Mouse (Mus musculus) lung, embryonic 16.5 days (tissue): ENCODE measurements around the gene Osbpl9. TPM values are rescaled to one million over a fixed set of nuclear protein-coding genes. Genes with fewer than 3 reads are reported as not detected.

ENCODE experiments used
- ATAC-seq: fragments of 200-750 bp; cut with Nextera tagmentation; 2 replicates; pipeline ENCODE4 v1.8.0; 2017; ENCODE audit warnings: low read depth, mild to moderate bottlenecking, moderate library complexity
- H3K27ac ChIP-seq: fragments of 300-500 bp; sonication (generic); 2 replicates; pipeline ENCODE4 v1.5.1; 2014; ENCODE audit warnings: mild to moderate bottlenecking, control low read depth, low read length
- H3K27me3 ChIP-seq: fragments of 300-500 bp; sonication (generic); 2 replicates; pipeline ENCODE4 v1.6.1; 2014; ENCODE audit warnings: low read depth, low read length, mixed read lengths; ENCODE audit not compliant: control insufficient read depth, insufficient read depth
- H3K36me3 ChIP-seq: fragments of 300-500 bp; sonication (generic); 2 replicates; pipeline ENCODE4 v1.6.1; 2014; ENCODE audit warnings: low read length; ENCODE audit not compliant: control insufficient read depth, insufficient read depth
- H3K4me1 ChIP-seq: fragments of 300-500 bp; sonication (generic); replicated peaks from 2 replicates; pipeline ENCODE4 v1.6.1; 2014; ENCODE audit warnings: low read length, mixed read lengths; ENCODE audit not compliant: control insufficient read depth, insufficient read depth
- H3K4me2 ChIP-seq: fragments of 300-500 bp; sonication (generic); 2 replicates; pipeline ENCODE4 v1.6.1; 2014; ENCODE audit warnings: low read depth, low read length, control low read depth
- H3K4me3 ChIP-seq: fragments of 300-500 bp; sonication (generic); 2 replicates; pipeline ENCODE4 v1.5.1; 2014; ENCODE audit warnings: mild to moderate bottlenecking, low read length, control low read depth
- H3K9ac ChIP-seq: fragments of 300-500 bp; sonication (generic); 2 replicates; pipeline ENCODE4 v1.6.1; 2014; ENCODE audit warnings: low read length, control low read depth
- H3K9me3 ChIP-seq: fragments of 300-500 bp; sonication (generic); 2 replicates; pipeline ENCODE4 v1.6.1; 2016; ENCODE audit warnings: low read length; ENCODE audit not compliant: control insufficient read depth
- WGBS: fragments of 180-500 bp; shearing (Covaris S2); extraction: QIAGEN DNeasy Blood & Tissue Kit; methylation state at CpG from one replicate; pipeline ENCODE4 v1.1.7; 2014; 5-methylcytosine and 5-hydroxymethylcytosine counted together
- polyA plus RNA-seq: library from polyadenylated mRNA; unstranded; fragments of >200 nt; fragmentation: Nextera tagmentation; extraction: Ambion mirVana; gene quantifications from 2 replicates; pipeline ENCODE4 v1.2.1, GENCODE M21; 2015

Osbpl9 gene
- polyA plus RNA-seq, 1 experiment from 2014 or later = 76.0 TPM

- no peak overlapping the region for H3K4me3 ChIP-seq
- H3K27ac ChIP-seq = no peak overlapping the region
- H3K4me2 ChIP-seq = no peak overlapping the region
- no peaks in the 10 kb centered on the region for H3K27me3 ChIP-seq
- H3K9me3 ChIP-seq = no peaks in the 10 kb centered on the region
- 85% methylated on average over 9 of the region's 9 CpGs for WGBS
- ATAC-seq = no peak
- H3K4me1 ChIP-seq = peaks cover 12% of the 10 kb centered on the region; the same call in 1 of the 2 replicates
- H3K9ac ChIP-seq = no peak overlapping the region
- peaks cover 35% of the 10 kb centered on the region for H3K36me3 ChIP-seq
Observed at GRCm38 (mm10) chr4:109054003-109054402, 148.1 kb downstream of the Osbpl9 start.

GRCm38 (mm10) chr4:109052282-109052681 is 149.8 kb downstream of the Osbpl9 start:
- H3K9ac ChIP-seq = peak overlapping the region; percentile 1; the same call in 1 of the 2 replicates
- H3K4me2 ChIP-seq = 0 out of 2 replicates have a peak overlapping the region, but pooled peaks have one; percentile 4
- H3K4me1 ChIP-seq = peaks cover 12% of the 10 kb centered on the region; the same call in 1 of the 2 replicates
- peak overlapping the region; percentile 78 for H3K27ac ChIP-seq
- no peaks in the 10 kb centered on the region for H3K27me3 ChIP-seq
- no peaks in the 10 kb centered on the region for H3K9me3 ChIP-seq
- ATAC-seq = peak; percentile 85
- WGBS = 14% methylated on average over 1 of the region's 1 CpGs
- peaks cover 26% of the 10 kb centered on the region for H3K36me3 ChIP-seq
- no peak overlapping the region for H3K4me3 ChIP-seq

GRCm38 (mm10) chr4:109048258-109048657 is 153.8 kb downstream of the Osbpl9 start:
- Histone ChIP-seq H3K9me3 (no peaks in the 10 kb centered on the region), H3K4me1 (peaks cover 12% of the 10 kb centered on the region; the same call in 1 of the 2 replicates), H3K36me3 (peaks cover 30% of the 10 kb centered on the region), H3K4me2 (no peak overlapping the region), H3K27me3 (no peaks in the 10 kb centered on the region), H3K9ac (no peak overlapping the region), H3K4me3 (no peak overlapping the region), H3K27ac (no peak overlapping the region)
- WGBS = 52% methylated on average over 4 of the region's 4 CpGs
- no peak for ATAC-seq

- no peak overlapping the region for H3K27ac ChIP-seq
- no peak overlapping the region for H3K4me2 ChIP-seq
- H3K27me3 ChIP-seq = no peaks in the 10 kb centered on the region
- no peaks in the 10 kb centered on the region for H3K9me3 ChIP-seq
- ATAC-seq = no peak
- no peak overlapping the region for H3K4me3 ChIP-seq
- H3K4me1 ChIP-seq = no peaks in the 10 kb centered on the region
- WGBS = 70% methylated on average over 5 of the region's 5 CpGs
- H3K9ac ChIP-seq = no peak overlapping the region
- H3K36me3 ChIP-seq = peaks cover 49% of the 10 kb centered on the region
Observed at GRCm38 (mm10) chr4:109043756-109044155, 158.3 kb downstream of the Osbpl9 start.

GRCm38 (mm10) chr4:109043294-109043693 is 158.8 kb downstream of the Osbpl9 start:
- Histone ChIP-seq H3K9me3 (no peaks in the 10 kb centered on the region), H3K27me3 (no peaks in the 10 kb centered on the region), H3K27ac (no peak overlapping the region), H3K4me2 (no peak overlapping the region), H3K4me3 (no peak overlapping the region), H3K36me3 (peaks cover 53% of the 10 kb centered on the region), H3K4me1 (no peaks in the 10 kb centered on the region), H3K9ac (no peak overlapping the region)
- 77% methylated on average over 5 of the region's 5 CpGs for WGBS
- no peak for ATAC-seq

- Histone ChIP-seq H3K9me3 (no peaks in the 10 kb centered on the region), H3K27ac (no peak overlapping the region), H3K4me1 (no peaks in the 10 kb centered on the region), H3K4me2 (no peak overlapping the region), H3K9ac (no peak overlapping the region), H3K36me3 (peaks cover 52% of the 10 kb centered on the region), H3K27me3 (no peaks in the 10 kb centered on the region), H3K4me3 (no peak overlapping the region)
- no peak for ATAC-seq
- 70% methylated on average over 4 of the region's 4 CpGs for WGBS
Observed at GRCm38 (mm10) chr4:109042739-109043138, 159.3 kb downstream of the Osbpl9 start.

GRCm38 (mm10) chr4:109036327-109036726 is 165.7 kb downstream of the Osbpl9 start:
- ATAC-seq = no peak
- Histone ChIP-seq H3K36me3 (peaks cover 32% of the 10 kb centered on the region), H3K4me2 (no peak overlapping the region), H3K9ac (no peak overlapping the region), H3K4me1 (no peaks in the 10 kb centered on the region), H3K27ac (no peak overlapping the region), H3K4me3 (no peak overlapping the region), H3K27me3 (no peaks in the 10 kb centered on the region), H3K9me3 (no peaks in the 10 kb centered on the region)

- no peaks in the 10 kb centered on the region for H3K27me3 ChIP-seq
- no peak overlapping the region for H3K4me3 ChIP-seq
- H3K4me2 ChIP-seq = no peak overlapping the region
- no peaks in the 10 kb centered on the region for H3K9me3 ChIP-seq
- ATAC-seq = no peak
- H3K36me3 ChIP-seq = peaks cover 27% of the 10 kb centered on the region
- WGBS = 94% methylated on average over 2 of the region's 2 CpGs
- no peak overlapping the region for H3K27ac ChIP-seq
- H3K9ac ChIP-seq = no peak overlapping the region
- H3K4me1 ChIP-seq = no peaks in the 10 kb centered on the region
Observed at GRCm38 (mm10) chr4:109030266-109030665, 171.8 kb downstream of the Osbpl9 start.

GRCm38 (mm10) chr4:109029857-109030256 is 172.2 kb downstream of the Osbpl9 start:
- ATAC-seq = no peak
- H3K9ac ChIP-seq = no peak overlapping the region
- no peaks in the 10 kb centered on the region for H3K9me3 ChIP-seq
- H3K36me3 ChIP-seq = peaks cover 27% of the 10 kb centered on the region
- no peaks in the 10 kb centered on the region for H3K27me3 ChIP-seq
- no peak overlapping the region for H3K4me3 ChIP-seq
- H3K4me2 ChIP-seq = no peak overlapping the region
- H3K27ac ChIP-seq = no peak overlapping the region
- 96% methylated on average over 2 of the region's 2 CpGs for WGBS
- no peaks in the 10 kb centered on the region for H3K4me1 ChIP-seq

GRCm38 (mm10) chr4:109026543-109026942 is 175.5 kb downstream of the Osbpl9 start:
- H3K4me2 ChIP-seq = no peak overlapping the region

More at GRCm38 (mm10) chr4:109026543-109026942, 175.5 kb downstream of the Osbpl9 start:
- H3K4me1 ChIP-seq = no peaks in the 10 kb centered on the region
- no peak overlapping the region for H3K9ac ChIP-seq
- H3K4me3 ChIP-seq = no peak overlapping the region
- no peak for ATAC-seq
- H3K9me3 ChIP-seq = no peaks in the 10 kb centered on the region
- H3K27ac ChIP-seq = no peak overlapping the region
- whole genome bisulfite sequencing = 85% methylated on average over 3 of the region's 3 CpGs
- peaks cover 19% of the 10 kb centered on the region for H3K36me3 ChIP-seq
- H3K27me3 ChIP-seq = no peaks in the 10 kb centered on the region
